In genomic region chr14:25268090-25268631, GRCm38 (mm10) we compare ENCODE assay signal across 9 mouse cellular contexts.
DNase-seq lines count a peak whose midpoint lies in the region.
"Had no signal": no experiment of that assay in that cellular context is flagged by ENCODE, and none has a peak within 500 bp of the region (broad histone marks: within the 10 kb centered on the region; RNA-seq: fewer than 3 reads in every experiment).

No protein-coding gene starts in this region.

- DNase-seq in embryo, embryonic 11 days = peak; percentile 33
- DNase-seq in embryo, embryonic 10.5 days (ENCODE audit: low spot score) = no peak
- DNase-seq in adrenal gland, postnatal 36 days = peak; percentile 48 to 56
- peak; percentile 39 for DNase-seq in kidney, postnatal 14 days
- peak; percentile 36 for DNase-seq in lung, postnatal 10 days
- no peak for DNase-seq in cerebellum, adult 11-12 months
- DNase-seq in frontal cortex, postnatal 36 days (ENCODE audit: low spot score in 2 of 2) = no peak
- DNase-seq in cerebellum, postnatal 25 days = no peak
- DNase-seq: gastrocnemius, postnatal 10 days had no signal

Comparison
In these comparisons a context has a peak if more than half of its experiments do, and no peak if none do; other contexts are left out.
1. DNase-seq: peak in embryo, embryonic 11 days (single experiment), adrenal gland, postnatal 36 days (2 of 2), kidney, postnatal 14 days (single experiment) and lung, postnatal 10 days (single experiment); none in embryo, embryonic 10.5 days (single experiment), cerebellum, adult 11-12 months (single experiment), frontal cortex, postnatal 36 days (0 of 2) and cerebellum, postnatal 25 days (0 of 2).